Mouse (Mus musculus) lung, postnatal 0 days (tissue): Measurements from ENCODE around the gene Mypn. TPM values are rescaled to one million over a fixed set of nuclear protein-coding genes. Genes with fewer than 3 reads are reported as not detected.
A peak's percentile ranks its signal among the peaks of the same experiment; 100 is the strongest.

Experiments
- ATAC-seq: fragments of 200-750 bp; cut with Nextera tagmentation; 2 replicates; pipeline ENCODE4 v1.8.0; 2017; ENCODE audit warnings: moderate library complexity
- DNase-seq: peaks from one replicate; pipeline ENCODE4 v3.0.0-alpha.2; 2016; ENCODE audit warnings: low spot score
- H3K27ac ChIP-seq: fragments of 300-500 bp; sonication (generic); 2 replicates; pipeline ENCODE4 v1.5.1; 2014; ENCODE audit warnings: antibody characterized with exemption, mild to moderate bottlenecking, low read length, mixed read lengths
- H3K27me3 ChIP-seq: fragments of 300-500 bp; sonication (generic); replicated peaks from 2 replicates; pipeline ENCODE4 v1.6.1; 2014; ENCODE audit warnings: low read length, mixed read lengths; ENCODE audit not compliant: insufficient read depth
- H3K36me3 ChIP-seq: fragments of 300-500 bp; sonication (generic); 2 replicates; pipeline ENCODE4 v1.6.1; 2014; ENCODE audit warnings: low read length, mixed read lengths; ENCODE audit not compliant: insufficient read depth
- H3K4me1 ChIP-seq: fragments of 300-500 bp; sonication (generic); 2 replicates; pipeline ENCODE4 v1.6.1; 2014; ENCODE audit warnings: antibody characterized with exemption, low read depth, low read length, mixed read lengths; ENCODE audit not compliant: insufficient read depth
- H3K4me2 ChIP-seq: fragments of 300-500 bp; sonication (generic); replicated peaks from 2 replicates; pipeline ENCODE4 v1.6.1; 2014; ENCODE audit warnings: low read depth, mild to moderate bottlenecking, low read length, moderate library complexity, mixed read lengths
- H3K4me3 ChIP-seq: fragments of 300-500 bp; sonication (generic); 2 replicates; pipeline ENCODE4 v1.5.1; 2014; ENCODE audit warnings: low read depth, low read length
- H3K9ac ChIP-seq: fragments of 300-500 bp; sonication (generic); replicated peaks from 2 replicates; pipeline ENCODE4 v1.6.1; 2014; ENCODE audit warnings: low read depth, mild to moderate bottlenecking
- H3K9me3 ChIP-seq: fragments of 300-500 bp; sonication (generic); 2 replicates; pipeline ENCODE4 v1.6.1; 2016; ENCODE audit warnings: low read length, mixed read lengths
- CTCF ChIP-seq: IDR thresholded peaks from 2 replicates; pipeline ENCODE4 v1.5.1; 2016; ENCODE audit warnings: antibody characterized with exemption, mild to moderate bottlenecking
- EP300 ChIP-seq: IDR thresholded peaks from 2 replicates; pipeline ENCODE4 v1.6.1; 2016; ENCODE audit warnings: antibody characterized with exemption, mild to moderate bottlenecking, control low read depth
- whole genome bisulfite sequencing: fragments of 180-500 bp; shearing (Covaris S2); extraction: QIAGEN DNeasy Blood & Tissue Kit; methylation state at CpG from one replicate; pipeline ENCODE4 v1.1.7; 2014; 5-methylcytosine and 5-hydroxymethylcytosine counted together
- polyA plus RNA-seq: library from polyadenylated mRNA; unstranded; fragments of >200 nt; fragmentation: Nextera tagmentation; extraction: Ambion mirVana; gene quantifications from 2 replicates; pipeline ENCODE4 v1.2.1, GENCODE M21; 2015

Mypn gene
- polyA plus RNA-seq, 1 experiment from 2014 or later: 0.16 TPM

DNA sequence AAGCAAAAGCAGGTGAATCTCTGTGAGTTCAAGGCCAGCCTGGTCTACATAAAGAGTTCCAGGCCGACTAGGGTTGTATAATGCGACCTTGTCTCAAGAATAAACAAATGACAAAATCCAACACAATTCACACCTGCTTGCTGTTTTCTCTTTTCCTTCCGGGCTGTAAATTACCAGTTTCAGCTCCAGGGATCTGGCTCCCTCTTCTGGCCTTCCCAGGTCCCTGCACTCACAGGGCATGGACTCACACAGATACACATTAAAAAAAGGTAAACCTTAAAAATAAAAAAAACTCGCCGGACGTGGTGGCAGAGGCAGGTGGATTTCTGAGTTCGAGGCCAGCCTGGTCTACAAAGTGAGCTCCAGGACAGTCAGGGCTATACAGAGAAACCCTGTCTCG lies 86.2 kb downstream of the Mypn start:
- Histone ChIP-seq H3K36me3 (no peaks in the 10 kb centered on the region), H3K9me3 (no peaks in the 10 kb centered on the region), H3K9ac (no peak overlapping the region), H3K27ac (no peak overlapping the region), H3K4me2 (no peak overlapping the region), H3K27me3 (no peaks in the 10 kb centered on the region), H3K4me3 (no peak overlapping the region), H3K4me1 (no peaks in the 10 kb centered on the region)
- ATAC-seq: no peak
- TF ChIP-seq CTCF (no peak), EP300 (no peak)
- DNase-seq: no peak
- 89% methylated on average over 8 of the region's 8 CpGs for WGBS

DNA sequence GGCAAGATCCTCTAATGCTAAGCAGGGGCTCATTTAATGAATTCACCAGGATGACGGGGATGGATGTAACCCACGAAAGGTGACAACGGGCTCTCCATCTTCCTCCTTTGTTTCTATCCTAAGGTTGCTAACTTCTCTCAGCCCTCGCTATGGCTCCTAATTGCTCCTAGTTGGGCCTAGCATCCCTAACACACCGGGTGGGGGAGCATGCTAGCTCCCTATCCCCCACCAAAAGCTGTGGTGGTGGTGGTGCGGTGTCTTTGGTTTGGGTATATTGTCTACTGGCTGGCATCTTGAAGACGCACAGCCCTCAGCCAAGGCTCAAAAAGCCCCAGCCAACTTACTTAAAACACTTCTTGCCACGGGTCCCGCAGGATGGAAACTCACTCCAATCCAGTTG lies 87.4 kb downstream of the Mypn start:
- Histone ChIP-seq H3K9ac (no peak overlapping the region), H3K27ac (no peak overlapping the region), H3K4me1 (no peaks in the 10 kb centered on the region), H3K4me2 (no peak overlapping the region), H3K9me3 (no peaks in the 10 kb centered on the region), H3K36me3 (no peaks in the 10 kb centered on the region), H3K27me3 (no peaks in the 10 kb centered on the region), H3K4me3 (no peak overlapping the region)
- WGBS: 92% methylated on average over 9 of the region's 9 CpGs
- DNase-seq: no peak
- TF ChIP-seq CTCF (no peak), EP300 (no peak)
- no peak for ATAC-seq

DNA sequence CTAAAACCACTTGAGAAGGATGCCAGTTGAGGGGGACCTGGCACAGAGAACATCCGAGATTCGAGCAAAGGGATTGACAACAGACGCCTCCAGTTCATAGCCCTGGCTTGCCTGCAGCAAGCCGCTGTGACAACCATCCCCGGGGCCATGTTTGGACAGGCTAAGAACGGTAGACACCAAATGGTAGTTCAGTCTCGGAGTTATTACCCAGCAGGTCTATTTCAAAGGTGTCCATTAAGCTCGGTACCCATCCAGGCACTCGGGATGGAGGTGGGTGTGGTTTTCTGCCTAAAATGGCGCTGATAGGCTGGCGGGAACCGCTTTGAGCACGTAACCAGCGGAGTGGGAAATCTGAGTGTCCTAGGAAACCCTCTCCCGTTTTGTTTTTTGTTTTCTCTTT lies 87.9 kb downstream of the Mypn start:
- WGBS: 85% methylated on average over 15 of the region's 15 CpGs
- no peak for ATAC-seq
- H3K27me3 ChIP-seq: no peaks in the 10 kb centered on the region
- no peak overlapping the region for H3K9ac ChIP-seq
- no peak for DNase-seq
- no peak overlapping the region for H3K27ac ChIP-seq
- H3K9me3 ChIP-seq: no peaks in the 10 kb centered on the region
- no peak for TF ChIP-seq CTCF
- no peak for TF ChIP-seq EP300
- no peaks in the 10 kb centered on the region for H3K4me1 ChIP-seq
- H3K36me3 ChIP-seq: no peaks in the 10 kb centered on the region
- H3K4me3 ChIP-seq: no peak overlapping the region
- H3K4me2 ChIP-seq: no peak overlapping the region

DNA sequence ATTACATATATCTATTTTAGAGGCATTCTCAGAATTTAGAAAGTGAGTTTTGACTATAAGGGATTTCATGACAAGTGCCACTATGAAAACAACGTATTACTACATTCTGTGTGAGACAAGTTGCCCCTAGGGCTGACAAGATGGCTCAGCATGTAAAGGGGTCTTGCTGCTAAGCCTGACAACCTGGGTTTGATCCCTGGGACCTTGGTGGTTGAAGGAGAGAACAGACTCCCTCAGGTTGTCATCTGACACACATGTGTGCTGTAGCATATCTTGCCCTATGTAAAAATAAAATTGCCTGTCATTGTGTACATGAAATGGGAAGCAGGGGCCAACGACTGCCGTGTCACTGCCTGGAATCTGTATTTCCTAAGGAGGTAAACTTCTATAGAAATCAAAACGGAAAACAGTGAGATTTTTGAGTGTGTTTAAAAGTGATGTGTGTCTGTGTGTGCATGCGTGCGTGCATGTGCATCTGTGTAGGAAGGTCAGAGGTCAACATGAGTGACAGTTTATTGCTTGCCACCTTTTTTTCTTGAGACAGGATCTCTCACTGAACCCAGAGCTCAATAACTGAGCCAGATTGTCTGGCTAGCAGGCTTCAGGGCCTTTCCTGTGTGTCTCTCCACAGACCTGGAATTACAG lies 89.9 kb downstream of the Mypn start:
- 77% methylated on average over 6 of the region's 6 CpGs for WGBS
- no peak for TF ChIP-seq EP300
- no peak for TF ChIP-seq CTCF
- no peak overlapping the region for H3K4me3 ChIP-seq
- no peak for DNase-seq
- no peaks in the 10 kb centered on the region for H3K4me1 ChIP-seq
- no peaks in the 10 kb centered on the region for H3K27me3 ChIP-seq
- ATAC-seq: no peak
- H3K36me3 ChIP-seq: no peaks in the 10 kb centered on the region
- H3K4me2 ChIP-seq: no peak overlapping the region
- H3K9me3 ChIP-seq: no peaks in the 10 kb centered on the region
- no peak overlapping the region for H3K27ac ChIP-seq
- no peak overlapping the region for H3K9ac ChIP-seq

GRCm38 (mm10) chr10:63113027-63113604 lies 90.6 kb downstream of the Mypn start:
- no peak overlapping the region for H3K27ac ChIP-seq
- no peaks in the 10 kb centered on the region for H3K27me3 ChIP-seq
- DNase-seq (peak; percentile 62), ATAC-seq (no peak)
- H3K9ac ChIP-seq: no peak overlapping the region
- no peak overlapping the region for H3K4me3 ChIP-seq
- 36% methylated on average over 5 of the region's 5 CpGs for WGBS
- no peaks in the 10 kb centered on the region for H3K36me3 ChIP-seq
- no peaks in the 10 kb centered on the region for H3K4me1 ChIP-seq
- H3K4me2 ChIP-seq: no peak overlapping the region
- peak; percentile 51 for TF ChIP-seq CTCF
- TF ChIP-seq EP300: no peak
- no peaks in the 10 kb centered on the region for H3K9me3 ChIP-seq

DNA sequence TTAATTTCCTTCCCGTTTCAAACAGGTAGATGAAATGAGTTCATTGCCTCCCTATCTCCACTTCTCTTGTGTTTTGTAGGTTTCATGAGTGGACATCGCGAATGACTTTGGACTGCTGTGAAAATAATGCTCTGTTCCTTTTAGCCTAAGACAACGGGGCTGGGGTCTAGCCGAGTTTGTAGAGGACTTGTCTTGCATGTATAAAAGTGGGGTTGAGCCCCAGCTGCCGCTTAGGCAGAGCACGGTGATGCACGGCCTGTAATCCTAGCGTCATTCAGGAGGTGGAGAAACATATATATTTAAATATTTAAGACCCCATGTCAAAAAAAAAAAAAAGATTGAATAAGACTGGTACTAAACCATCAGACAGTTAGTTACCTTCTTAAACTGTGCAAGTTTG lies 103.1 kb downstream of the Mypn start:
- Histone ChIP-seq H3K27ac (no peak overlapping the region), H3K4me1 (no peaks in the 10 kb centered on the region), H3K36me3 (no peaks in the 10 kb centered on the region), H3K4me2 (peak overlapping the region; percentile 88), H3K4me3 (peak overlapping the region; percentile 47), H3K9me3 (no peaks in the 10 kb centered on the region), H3K27me3 (peaks cover 22% of the 10 kb centered on the region), H3K9ac (no peak overlapping the region)
- TF ChIP-seq EP300 (no peak), CTCF (no peak)
- ATAC-seq (no peak), DNase-seq (no peak)
- 12% methylated on average over 9 of the region's 9 CpGs for WGBS
